Mouse (Mus musculus) kidney, adult 9 months (tissue): ENCODE measurements around the gene Trip10.

Experiments used
- DNase-seq: peaks from one replicate; pipeline ENCODE4 v3.0.0; 2022

Gene Trip10

DNA sequence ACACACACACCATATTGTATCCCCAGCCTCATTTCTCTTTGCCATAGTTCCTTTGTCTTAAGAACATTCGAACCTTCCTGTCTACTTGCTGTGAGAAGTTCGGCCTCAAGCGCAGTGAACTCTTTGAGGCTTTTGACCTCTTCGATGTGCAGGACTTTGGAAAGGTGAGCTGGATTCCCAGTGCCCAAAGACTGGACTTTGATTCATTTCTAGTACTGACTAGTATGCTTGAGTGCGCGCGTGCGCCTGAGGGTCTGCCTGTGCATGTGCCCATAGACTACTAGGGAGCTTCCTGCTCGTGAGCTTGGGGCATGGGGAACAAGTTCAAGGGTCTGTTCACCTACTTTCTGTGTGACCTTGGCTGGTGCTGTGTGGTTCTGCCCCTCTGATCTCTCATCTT is 46.7 kb downstream of the Trip10 start:
- peak; percentile 92 for DNase-seq

DNA sequence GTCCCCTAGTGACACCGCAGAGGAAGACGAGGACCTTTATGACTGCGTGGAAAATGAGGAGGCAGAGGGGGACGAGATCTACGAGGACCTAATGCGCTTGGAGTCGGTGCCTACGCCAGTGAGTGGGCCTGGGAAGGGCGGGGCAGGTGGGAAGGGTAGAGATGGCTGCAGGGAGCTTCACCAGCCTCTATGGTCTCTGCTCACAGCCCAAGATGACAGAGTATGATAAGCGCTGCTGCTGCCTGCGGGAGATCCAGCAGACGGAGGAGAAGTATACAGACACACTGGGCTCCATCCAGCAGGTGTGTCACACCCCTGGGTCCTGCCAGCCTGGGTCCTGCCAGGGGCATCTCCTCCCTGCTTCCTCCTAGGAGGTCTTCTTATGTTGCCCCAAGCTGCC is 47.8 kb downstream of the Trip10 start:
- no peak for DNase-seq

DNA sequence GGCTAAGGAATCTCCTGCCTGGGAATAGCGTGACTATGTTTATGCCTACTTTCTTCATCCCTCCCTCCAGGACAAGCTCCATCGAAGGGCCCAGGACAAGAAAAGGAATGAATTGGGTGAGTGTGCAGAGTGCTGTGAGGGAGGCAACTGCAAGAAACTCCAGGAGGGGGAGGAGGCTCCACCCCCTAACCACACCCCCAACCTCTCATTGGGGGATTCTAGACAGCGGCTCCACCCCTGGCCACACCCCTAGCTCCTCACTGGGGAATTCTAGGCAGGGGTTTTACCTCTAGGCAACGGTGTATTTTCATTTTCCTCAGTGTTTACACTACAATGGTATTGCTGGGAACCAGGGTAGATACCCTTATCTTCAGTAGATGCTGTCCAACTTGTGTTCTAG is 56.3 kb downstream of the Trip10 start:
- DNase-seq: no peak

DNA sequence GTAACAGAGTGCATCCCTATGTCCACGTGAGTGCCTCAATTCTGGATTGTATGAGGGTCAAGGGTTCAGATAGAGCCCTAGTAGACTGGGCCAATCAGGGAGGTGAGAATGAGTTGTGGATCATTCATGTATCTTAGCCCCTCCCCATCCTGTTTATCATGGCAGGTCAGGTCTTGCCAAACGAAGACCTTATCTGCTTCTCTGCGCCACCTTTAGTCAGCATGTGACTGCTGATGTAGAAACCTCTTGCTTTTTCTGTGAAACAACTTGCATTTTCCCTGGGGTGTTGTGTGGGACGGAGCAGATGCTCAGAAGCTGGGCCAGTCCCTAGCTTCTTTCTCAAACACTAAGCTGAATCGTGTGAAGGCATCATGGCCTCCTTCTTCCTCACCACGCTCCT is 57.8 kb downstream of the Trip10 start:
- DNase-seq: no peak

DNA sequence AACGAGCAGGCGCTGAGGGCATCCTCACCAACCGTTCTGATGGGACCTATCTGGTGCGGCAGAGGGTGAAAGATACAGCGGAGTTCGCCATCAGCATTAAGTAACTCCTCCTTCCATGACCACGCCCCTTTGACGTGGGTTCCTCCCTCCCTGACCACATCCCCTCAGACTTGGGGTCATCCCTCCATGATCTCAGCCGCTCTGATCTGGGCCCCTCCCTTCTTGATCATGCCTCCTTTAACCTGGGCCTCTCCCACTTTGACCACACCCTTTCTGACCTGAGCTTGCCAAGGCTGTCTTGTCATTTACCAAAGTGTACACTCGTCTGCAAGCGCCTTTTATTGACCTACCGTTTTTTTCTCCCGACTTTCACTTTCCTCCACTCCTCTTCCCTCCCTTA is 62.5 kb downstream of the Trip10 start:
- no peak for DNase-seq
